Mouse (Mus musculus) kidney, postnatal 36 days (tissue): ENCODE measurements at regions not wholly inside any gene's neighbourhood (a gene's known extent, or its start where the extent isn't known, plus 50 kb on each side); places are given as distances from the start of the nearest gene placed in this dataset.

Experiments
- DNase-seq, 2 experiments: peaks; one replicate each; pipeline ENCODE4 v3.0.0; 2021 to 2022; ENCODE audit warnings: mixed read lengths in 2 of 2

- no peak for DNase-seq
Observed at GRCm38 (mm10) chr4:54045258-54046029, 219.6 kb downstream of the Tmem38b start.

DNA sequence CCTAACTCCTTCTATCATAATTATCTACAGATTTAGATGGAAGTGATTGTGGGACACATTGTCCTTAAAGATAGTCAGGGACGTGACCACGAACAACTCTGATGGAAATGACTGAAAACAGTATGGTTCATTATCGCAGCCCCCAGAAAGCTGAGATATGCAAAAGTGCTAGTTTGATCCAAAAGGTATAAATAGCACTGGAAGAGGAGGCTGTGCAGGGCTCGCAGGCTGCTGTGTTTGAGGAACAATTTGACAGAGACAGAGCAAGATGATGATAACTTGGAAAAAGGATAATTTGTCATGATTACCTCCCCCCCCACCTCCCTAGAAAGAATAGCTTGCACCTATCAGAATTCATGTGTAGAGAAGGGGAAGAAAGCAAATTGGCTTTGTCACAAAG lies 238.5 kb downstream of the Tmem38b start:
- DNase-seq: no peak

DNA sequence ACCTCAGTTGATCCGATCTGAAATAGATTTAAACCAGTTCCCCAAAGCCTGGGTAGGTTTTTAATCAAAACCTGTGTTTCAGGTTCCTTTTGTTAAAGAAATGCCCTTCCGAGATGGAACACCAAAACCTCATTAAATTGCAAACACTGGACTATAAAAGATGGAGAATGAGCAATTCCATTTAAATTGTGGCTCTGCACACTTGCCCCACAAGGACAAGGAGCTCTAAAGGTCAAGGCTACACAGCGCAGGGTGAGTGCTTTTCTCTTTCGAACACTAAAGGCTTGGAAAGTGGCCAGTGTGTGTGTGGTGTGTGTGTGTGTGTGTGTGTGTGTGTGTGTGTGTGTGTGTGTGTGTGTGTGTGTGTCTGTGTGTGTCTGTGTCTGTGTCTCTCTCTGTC lies 246.1 kb downstream of the Tmem38b start:
- no peak for DNase-seq

GRCm38 (mm10) chr4:54072482-54072881 lies 246.6 kb downstream of the Tmem38b start:
- DNase-seq: no peak

- DNase-seq: no peak
Observed at GRCm38 (mm10) chr4:54072932-54073331, 247.1 kb downstream of the Tmem38b start.

GRCm38 (mm10) chr4:54073483-54073882 lies 247.6 kb downstream of the Tmem38b start:
- DNase-seq: no peak

DNA sequence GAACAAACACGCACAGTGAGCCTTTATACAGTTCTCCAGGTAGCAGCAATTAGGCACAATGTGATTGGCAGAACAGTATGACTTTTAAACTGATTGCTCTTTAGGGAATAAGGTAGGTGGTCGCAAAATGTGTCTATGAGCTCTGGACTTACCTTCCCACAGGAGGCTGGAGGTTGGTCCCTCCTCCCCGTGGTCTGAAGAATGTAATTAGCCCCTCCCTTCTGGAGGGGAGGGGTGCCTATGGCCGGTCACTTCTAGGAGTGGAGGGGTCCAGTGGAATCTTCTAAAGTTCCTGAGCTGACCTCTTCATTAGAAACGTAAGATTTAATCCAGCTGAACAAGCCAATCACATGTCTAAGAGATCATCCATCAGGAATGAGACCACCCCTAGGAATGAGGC lies 248.4 kb downstream of the Tmem38b start:
- DNase-seq: no peak

- DNase-seq: no peak
Observed at GRCm38 (mm10) chr4:54080526-54080925, 254.7 kb downstream of the Tmem38b start.

DNA sequence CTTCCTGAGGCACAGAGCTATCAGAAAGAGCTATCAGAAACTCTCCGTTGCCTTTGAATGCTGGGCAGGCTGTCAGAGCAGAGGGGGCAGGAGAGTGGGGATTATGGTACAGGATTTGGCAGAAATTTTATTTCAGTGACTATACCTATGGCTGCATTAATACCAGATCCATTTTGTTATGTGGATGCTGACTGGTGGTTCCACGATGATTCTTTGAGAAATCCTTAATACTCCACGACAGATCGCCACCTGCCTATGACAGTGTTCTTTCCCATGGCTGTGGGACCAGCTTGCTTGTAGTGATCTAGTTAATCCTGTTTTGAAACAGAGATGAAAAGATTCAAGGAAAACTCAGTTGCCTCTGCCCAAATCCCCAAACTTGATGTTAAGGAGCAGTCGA lies 255.6 kb downstream of the Tmem38b start:
- no peak for DNase-seq

DNA sequence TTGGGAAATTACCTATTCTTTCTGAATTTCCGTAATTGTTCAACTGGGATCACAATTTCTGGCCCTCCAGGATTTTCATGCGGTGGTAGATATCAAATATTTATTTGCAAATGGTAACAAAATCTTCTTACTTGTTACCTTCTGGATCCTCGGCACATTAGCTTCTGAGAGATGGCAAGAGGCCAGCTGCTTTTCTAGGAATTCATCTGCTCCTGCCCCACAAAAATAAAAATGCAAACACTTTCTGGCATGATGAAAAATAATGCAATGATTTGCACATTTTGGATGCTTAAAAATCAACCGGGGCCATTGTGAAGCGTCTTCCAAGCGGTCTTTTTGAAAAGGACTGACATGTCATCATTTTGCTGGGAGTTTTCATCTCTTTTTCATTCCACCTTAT lies 258.9 kb downstream of the Tmem38b start:
- no peak for DNase-seq

DNA sequence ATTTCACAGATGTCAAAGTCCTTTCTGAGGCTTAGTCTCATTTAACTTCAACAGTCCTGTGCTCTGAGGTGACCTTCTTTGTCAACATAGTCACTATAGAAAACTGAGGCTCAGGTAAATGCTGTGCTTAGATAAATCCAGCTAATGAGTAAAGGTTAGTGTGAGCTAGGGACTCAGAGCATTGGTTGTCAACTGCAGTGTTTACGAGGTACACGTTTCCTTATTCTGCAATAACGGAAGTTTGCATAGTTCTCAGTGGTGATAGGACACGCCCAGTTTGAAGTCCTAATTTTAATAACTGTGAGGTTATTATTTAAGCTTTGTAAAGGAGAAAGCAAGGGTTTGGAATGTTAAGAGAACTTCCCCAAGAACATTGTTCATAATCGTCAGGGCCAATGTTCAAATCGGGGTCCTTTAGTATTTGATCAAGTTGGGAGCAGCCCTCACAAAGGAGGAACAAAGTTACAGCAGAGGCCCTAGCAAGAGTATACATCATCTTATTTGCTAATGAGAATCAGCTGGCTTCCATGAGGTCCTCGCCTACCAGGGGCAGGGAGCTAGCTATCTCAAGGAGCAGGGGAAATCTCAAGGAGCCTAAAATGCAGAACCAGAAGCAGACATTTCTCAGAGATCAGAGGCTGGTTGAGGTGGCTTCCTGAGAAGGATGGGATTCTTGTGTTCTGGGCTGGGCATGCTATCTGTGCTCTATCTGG lies 268.6 kb downstream of the Tmem38b start:
- no peak for DNase-seq

DNA sequence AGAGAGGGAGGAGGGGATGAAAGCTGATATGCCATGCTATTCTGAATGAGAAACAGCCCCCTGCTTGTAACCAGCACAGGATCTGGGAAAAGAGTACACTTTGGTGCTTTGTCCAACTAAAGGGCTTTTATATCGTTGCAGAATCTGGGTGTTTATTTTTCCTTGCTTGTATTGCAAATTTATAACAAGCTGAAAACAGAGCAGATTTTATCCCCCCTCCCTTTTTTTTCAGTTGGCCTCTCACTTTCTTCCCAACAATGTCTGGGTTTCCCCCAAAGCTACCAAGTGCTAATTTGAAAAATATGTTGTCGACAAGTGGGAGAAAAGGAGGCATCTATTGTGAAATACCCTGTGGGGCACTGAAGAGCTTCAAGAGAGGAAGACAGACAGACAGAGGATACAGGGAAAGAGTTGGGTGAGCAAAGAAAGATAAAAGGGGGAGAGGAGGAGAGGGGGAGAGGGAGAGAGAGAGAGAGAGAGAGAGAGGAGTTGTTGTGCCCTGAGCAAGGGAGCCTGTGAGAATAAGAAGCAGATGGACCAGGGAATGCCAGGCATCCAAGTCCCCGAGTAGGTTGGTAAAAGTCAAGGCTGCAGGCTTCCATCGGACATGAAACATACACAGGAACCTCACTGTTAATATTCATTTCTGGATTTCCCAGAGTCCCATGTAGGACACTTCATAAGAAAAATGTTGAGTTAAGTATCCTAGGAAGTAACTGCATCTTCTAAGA lies 269.5 kb downstream of the Tmem38b start:
- DNase-seq: no peak

DNA sequence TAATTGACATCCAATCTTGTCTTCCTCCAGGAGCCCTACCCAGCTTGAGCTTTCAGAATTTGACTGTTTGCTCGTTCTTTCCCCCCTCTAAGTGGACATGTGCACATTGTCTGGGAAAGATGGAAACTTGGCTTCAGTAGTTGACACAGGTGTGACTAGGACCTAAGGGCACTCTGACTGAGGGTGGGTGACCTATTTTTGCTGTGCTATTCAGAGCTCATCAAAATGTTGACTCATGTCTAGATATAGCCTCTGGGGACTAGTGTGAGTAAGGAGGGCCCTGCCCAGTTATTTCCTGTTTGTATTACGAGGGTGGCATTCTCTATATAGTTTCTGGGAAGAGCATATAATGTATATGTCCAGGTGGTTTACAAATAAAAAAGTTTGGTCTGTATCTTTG lies 271.7 kb downstream of the Tmem38b start:
- DNase-seq: no peak

DNA sequence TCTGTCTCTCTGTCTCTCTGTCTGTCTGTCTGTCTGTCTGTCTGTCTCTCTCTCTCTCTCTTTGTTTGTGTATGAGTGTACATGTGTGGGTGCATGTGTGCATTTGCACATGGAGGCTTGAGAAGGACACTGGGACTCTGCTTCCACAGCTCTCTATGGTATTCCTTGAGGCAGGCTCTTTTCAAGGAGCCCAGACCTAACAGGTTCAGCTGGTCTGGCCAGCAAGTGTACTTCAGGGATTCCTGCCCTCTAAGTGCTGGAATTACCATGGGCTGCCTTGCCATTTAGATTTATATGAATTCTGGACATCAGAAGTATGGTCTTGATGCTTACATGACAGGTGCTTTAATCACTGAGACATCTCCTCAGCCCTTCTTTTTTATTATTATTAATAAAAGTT lies 274.4 kb downstream of the Tmem38b start:
- DNase-seq: no peak

DNA sequence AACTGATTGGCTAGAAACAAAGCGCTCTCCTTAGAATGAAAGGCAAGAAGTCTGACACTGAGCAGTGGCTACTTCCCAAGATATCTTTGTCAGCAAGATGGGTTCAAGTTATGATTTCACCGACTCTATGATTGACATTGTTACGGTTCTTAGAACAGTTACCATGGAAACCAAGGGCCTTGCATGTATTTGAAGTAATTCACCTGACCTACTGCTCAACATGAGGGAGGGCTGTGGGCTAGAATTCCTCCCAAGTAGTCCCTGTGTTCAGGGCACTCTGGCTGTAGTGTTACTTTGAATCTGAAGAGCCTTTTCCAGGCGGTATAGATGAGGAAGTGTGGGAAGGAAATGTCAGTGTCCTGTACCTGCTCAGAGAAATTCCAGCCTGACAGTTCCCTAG lies 281.1 kb downstream of the Tmem38b start:
- no peak for DNase-seq

- DNase-seq: no peak
Observed at GRCm38 (mm10) chr4:54116310-54116709, 290.5 kb downstream of the Tmem38b start.

GRCm38 (mm10) chr4:54118179-54118846 lies 292.5 kb downstream of the Tmem38b start:
- no peak for DNase-seq

DNA sequence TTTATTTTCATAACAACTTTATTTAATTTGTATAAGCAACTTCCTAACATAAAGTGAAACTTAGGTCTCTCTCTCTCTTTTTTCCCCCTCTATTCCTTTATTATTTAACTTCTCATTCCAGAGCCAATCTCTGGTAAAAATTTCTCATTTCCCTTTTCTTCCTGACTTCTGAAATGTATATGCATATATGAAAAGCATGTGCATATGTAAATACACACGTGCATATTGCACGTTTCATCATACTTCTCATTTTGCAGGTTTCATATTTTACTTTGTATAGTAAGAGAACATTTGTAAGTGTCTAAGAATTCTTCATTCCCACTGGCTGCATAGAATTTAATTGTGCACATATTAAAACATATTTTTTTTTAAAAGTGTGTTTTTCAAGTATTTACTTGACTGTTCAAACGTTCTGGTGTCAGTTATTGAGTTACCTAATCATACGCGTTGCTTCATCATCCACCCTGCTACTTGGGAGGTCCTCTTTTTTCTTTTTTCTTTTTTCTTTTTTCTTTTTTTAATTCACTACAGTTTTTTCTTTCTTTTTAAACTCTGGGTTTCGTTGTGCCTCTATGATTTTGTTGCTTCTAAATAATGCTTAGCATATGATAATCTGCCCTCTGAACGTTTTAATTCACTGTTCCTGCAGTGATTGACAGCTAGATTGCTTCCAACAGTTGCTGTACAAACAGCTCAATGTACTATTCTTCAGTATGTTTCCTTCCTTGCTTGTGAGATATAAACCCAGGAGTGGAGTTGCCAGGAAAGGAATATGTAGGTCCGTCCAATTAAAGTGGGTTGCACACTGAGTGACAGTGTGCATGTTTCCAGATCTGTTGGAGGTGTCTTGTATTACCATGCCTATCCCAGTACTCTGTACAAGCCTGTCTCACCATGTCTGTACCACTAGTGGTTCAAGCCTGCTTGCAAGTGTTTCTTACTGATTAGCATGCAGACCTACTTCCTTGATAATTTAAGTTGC lies 303.2 kb downstream of the Tmem38b start:
- no peak for DNase-seq

DNA sequence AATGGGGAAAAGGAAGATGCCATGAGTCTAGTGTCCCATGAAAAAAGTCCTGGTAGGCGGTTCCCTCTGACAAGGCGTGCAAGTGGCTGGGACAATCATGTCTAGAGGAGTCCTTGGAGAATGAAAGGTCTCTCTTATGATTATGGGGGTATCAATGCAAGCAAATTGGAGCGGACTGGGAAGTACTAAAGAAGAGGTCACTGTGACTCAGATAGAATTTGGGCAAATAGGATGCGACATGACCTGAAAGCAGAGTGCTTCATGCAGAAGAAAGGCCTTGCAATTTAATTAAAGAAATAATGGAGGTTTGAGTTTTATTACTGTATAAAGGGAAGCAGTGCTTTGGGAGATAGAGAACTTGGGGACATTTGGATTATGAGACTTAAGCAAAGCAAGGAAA lies 330.3 kb downstream of the Tmem38b start:
- no peak for DNase-seq

DNA sequence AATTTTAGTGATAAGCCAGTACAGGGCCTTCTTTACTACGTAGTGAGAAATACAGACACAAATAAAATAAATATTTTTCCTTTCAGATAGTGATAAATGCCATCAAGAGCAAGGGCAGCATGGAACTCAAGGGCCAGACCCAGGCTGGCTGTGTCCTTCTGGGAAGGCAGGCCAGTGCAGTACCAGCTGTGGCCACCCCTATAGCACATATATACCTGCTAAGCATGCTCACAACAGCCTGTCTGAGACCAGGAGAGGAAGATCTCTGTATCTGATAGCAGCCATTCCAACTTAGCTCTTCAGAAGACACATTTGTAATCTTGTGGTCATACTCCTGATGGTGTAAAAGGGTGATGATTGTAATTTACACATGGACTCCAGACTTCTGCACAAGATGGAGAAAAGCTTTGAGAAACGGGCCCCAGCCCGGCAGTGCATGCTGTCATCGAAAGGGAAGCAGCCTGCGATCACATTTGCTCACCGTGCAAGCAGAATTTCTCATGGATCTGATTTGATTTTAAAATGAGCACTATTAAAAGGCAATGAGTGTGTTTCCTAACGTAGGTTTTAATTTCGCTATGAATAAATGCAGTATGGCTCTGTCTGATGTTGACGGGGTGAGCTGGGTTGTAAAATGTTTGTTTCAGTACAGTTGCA lies 335.6 kb downstream of the Tmem38b start:
- DNase-seq: no peak

DNA sequence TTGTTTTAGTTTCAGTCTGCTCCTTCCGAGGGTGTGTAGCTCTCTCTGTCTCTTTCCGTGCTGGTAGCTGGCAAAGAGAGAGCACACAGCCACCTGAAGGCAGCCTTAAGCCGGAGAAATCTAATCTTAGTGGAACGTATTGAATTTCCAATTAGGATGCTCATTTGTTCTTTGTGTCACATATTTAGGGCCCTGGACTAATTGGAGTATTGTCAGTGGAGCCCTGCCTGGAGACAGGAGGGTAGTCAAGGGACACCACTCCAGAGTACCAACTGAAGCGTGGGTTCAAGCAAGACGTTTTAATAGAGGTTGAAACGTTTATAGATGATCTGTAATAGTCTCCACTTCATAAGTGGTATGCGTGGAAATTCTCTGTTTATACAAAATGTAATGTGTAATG lies 336.5 kb downstream of the Tmem38b start:
- no peak for DNase-seq
